Mouse (Mus musculus): Measurements from ENCODE around the gene Apex2. TPM values are rescaled to one million over a fixed set of nuclear protein-coding genes. Genes with fewer than 3 reads are reported as not detected.

Apex2 gene
- 1.2 and 2.2 TPM in 2 replicates for polyA plus RNA-seq (2012; ENCODE audit: insufficient read depth, low replicate concordance)

DNA sequence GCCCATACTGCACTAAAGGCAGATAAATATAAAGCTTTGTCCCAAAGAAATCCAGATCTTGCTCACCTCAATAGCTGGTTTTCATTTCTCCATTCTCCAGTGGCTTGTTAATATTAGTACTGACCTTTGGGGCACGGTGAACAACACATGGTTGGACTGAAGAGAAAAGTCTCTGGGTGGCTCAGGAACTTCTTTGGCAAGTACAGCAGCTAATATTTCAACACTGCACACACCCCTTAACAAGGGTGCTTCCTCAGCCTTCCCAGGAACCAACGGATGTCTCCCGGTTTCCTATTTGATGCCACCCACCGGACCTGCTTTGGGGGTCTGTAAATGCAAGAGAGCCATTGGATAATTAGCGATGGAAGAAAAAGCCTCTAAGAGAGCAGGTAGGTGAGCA is at the start of gene Apex2:
Gene Apex2 (minus strand): TSS at position 173 of the 400 bp plus-strand sequence.
- Histone ChIP-seq H3K9me3 (no peaks in the 10 kb centered on the region), H3K36me3 (replicated peaks; ENCODE audit: low read length) (peaks cover 13% of the 10 kb centered on the region), H3K27me3 (replicated peaks) (peaks cover 24% of the 10 kb centered on the region), H3K4me1 (peaks cover 5% of the 10 kb centered on the region; the same call in 1 of the 2 replicates), H3K4me3 (replicated peaks) (peak within 1 kb of the TSS; percentile 94)
- TF ChIP-seq GATA1 (IDR thresholded peaks at IDR 0.05; ENCODE audit: borderline replicate concordance, low read length) (no peak), FLI1 (IDR thresholded peaks at IDR 0.05; ENCODE audit: low read length) (no peak)

GRCm38 (mm10) chrX:150636421-150636820 is 46.8 kb upstream of the Apex2 start:
- Histone ChIP-seq H3K4me3 (replicated peaks) (no peak overlapping the region), H3K9me3 (no peaks in the 10 kb centered on the region), H3K4me1 (no peaks in the 10 kb centered on the region), H3K27me3 (replicated peaks) (no peaks in the 10 kb centered on the region), H3K36me3 (replicated peaks; ENCODE audit: low read length) (no peaks in the 10 kb centered on the region)
- TF ChIP-seq GATA1 (IDR thresholded peaks at IDR 0.05; ENCODE audit: borderline replicate concordance, low read length) (no peak), FLI1 (IDR thresholded peaks at IDR 0.05; ENCODE audit: low read length) (no peak)

- TF ChIP-seq GATA1 (IDR thresholded peaks at IDR 0.05; ENCODE audit: borderline replicate concordance, low read length) (no peak), FLI1 (IDR thresholded peaks at IDR 0.05; ENCODE audit: low read length) (no peak)
- H3K4me1 ChIP-seq = no peaks in the 10 kb centered on the region; the same call in 1 of the 2 replicates
- peaks cover 9% of the 10 kb centered on the region for H3K27me3 ChIP-seq (replicated peaks)
- no peaks in the 10 kb centered on the region for H3K9me3 ChIP-seq
- H3K36me3 ChIP-seq (replicated peaks; ENCODE audit: low read length) = no peaks in the 10 kb centered on the region
- no peak overlapping the region for H3K4me3 ChIP-seq (replicated peaks)
Measured at GRCm38 (mm10) chrX:150598882-150599281, 9.2 kb upstream of the Apex2 start.

GRCm38 (mm10) chrX:150595016-150595760 is 5.5 kb upstream of the Apex2 start:
- Histone ChIP-seq H3K4me3 (replicated peaks) (no peak overlapping the region), H3K36me3 (replicated peaks; ENCODE audit: low read length) (no peaks in the 10 kb centered on the region), H3K4me1 (no peaks in the 10 kb centered on the region; the same call in 1 of the 2 replicates), H3K9me3 (no peaks in the 10 kb centered on the region), H3K27me3 (replicated peaks) (peaks cover 14% of the 10 kb centered on the region)
- TF ChIP-seq FLI1 (IDR thresholded peaks at IDR 0.05; ENCODE audit: low read length) = no peak
- TF ChIP-seq GATA1 (IDR thresholded peaks at IDR 0.05; ENCODE audit: borderline replicate concordance, low read length) = no peak

DNA sequence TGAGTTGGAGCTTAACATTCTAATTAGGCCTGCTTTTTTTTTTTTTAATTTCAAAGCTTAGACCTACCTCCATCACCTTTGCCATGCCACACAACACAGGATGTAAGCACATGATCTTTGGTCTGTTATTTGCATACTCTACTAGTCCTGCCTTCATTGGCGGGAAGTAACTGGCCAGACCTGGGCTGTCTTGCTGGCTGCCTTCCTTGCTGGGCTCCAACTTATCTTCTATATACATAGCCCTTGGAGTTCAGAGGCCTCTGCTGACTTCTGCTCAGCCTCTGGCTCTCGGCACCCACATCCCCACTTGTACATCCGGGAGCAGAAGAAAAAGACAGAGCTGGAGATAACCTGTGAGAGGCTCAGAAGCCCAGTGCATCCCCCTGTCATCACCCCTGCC is 4.5 kb upstream of the Apex2 start:
- H3K4me1 ChIP-seq = no peaks in the 10 kb centered on the region; the same call in 1 of the 2 replicates
- H3K4me3 ChIP-seq (replicated peaks) = no peak overlapping the region
- H3K36me3 ChIP-seq (replicated peaks; ENCODE audit: low read length) = no peaks in the 10 kb centered on the region
- no peak for TF ChIP-seq FLI1 (IDR thresholded peaks at IDR 0.05; ENCODE audit: low read length)
- no peak for TF ChIP-seq GATA1 (IDR thresholded peaks at IDR 0.05; ENCODE audit: borderline replicate concordance, low read length)
- peaks cover 14% of the 10 kb centered on the region for H3K27me3 ChIP-seq (replicated peaks)
- H3K9me3 ChIP-seq = no peaks in the 10 kb centered on the region

DNA sequence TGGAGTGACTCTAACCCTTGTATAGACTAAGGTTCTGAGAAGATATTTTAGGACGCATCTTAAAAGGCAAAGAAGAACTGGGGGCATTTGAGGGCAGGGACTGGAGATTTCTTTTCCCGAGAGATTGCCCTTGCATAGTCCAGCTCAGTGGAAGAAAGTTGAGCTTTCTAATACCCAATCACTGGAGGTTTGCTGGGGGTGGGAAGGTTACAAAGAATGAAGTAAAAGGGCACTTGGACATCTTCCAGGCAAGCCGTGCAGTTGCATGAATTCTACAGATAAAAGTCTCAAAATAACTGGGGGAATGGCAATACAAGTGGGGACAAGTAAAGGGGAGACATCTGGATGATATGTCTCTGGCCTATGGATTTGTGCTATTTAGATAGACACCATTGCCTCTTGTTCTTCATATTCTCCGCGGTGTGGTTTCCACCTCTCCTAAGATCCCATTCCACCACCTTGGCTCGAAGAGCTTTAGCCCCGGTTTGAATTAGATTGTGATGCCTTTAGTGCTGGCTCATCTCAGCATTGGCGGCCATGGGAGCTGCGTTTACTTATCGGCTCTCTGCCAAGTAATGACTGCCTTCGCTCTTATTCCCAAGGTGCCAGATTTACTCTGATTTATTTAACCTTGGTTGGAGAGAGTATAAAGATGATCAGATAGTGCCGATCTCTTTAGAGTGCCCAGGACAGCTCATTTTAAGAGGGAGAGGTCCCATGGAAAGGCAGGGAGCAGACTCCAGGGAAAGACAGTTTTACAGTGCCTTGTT is 3.8 kb upstream of the Apex2 start:
- peaks cover 5% of the 10 kb centered on the region; the same call in 1 of the 2 replicates for H3K4me1 ChIP-seq
- H3K4me3 ChIP-seq (replicated peaks) = no peak overlapping the region
- peaks cover 14% of the 10 kb centered on the region for H3K27me3 ChIP-seq (replicated peaks)
- no peaks in the 10 kb centered on the region for H3K36me3 ChIP-seq (replicated peaks; ENCODE audit: low read length)
- H3K9me3 ChIP-seq = no peaks in the 10 kb centered on the region
- TF ChIP-seq FLI1 (IDR thresholded peaks at IDR 0.05; ENCODE audit: low read length) (no peak), GATA1 (IDR thresholded peaks at IDR 0.05; ENCODE audit: borderline replicate concordance, low read length) (no peak)

DNA sequence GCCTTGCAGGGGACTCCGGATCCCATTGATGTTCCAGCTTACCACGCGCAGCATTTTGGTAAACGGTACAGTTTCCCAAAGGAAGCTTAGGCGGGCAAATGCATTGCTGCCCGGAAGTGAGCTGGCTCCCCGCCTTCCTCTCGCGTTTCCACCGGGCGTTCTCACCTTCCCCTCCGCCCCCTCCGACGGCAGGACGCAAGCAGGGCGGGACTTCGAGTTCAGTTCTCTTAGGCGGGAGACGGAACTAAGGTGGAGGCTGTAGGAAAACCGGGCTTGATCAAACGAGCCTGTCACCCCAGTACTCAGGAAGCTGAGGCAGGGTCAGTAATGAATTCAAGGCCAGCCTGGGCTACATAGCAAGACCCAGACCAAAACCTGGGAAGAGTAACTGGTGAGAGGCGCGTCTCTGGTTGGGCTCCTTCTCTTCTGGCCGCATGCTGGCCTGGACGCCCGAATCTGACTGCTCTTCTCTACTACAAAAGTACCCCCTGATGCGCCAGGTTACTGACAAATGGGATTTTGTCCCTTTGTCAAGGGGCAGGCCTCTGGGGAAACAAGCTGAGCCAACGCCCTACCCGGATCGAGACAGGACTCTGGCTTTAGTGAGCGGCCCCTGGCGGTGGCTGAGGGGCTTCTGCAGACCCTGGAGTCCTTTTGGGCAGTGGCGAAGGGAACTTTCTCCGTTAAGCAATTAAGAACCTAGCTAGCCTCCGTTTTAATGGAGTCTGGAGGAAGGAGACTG is 1.5 kb downstream of the Apex2 start, which contains the start of gene Pfkfb1:
Gene Pfkfb1 (plus strand): TSS at position 207 of the 742 bp plus-strand sequence.
- Histone ChIP-seq H3K4me1 (peaks cover 5% of the 10 kb centered on the region; the same call in 1 of the 2 replicates), H3K27me3 (replicated peaks) (peaks cover 19% of the 10 kb centered on the region), H3K4me3 (replicated peaks) (peak within 1 kb of the TSS; percentile 94), H3K36me3 (replicated peaks; ENCODE audit: low read length) (peaks cover 26% of the 10 kb centered on the region), H3K9me3 (no peaks in the 10 kb centered on the region)
- no peak for TF ChIP-seq FLI1 (IDR thresholded peaks at IDR 0.05; ENCODE audit: low read length)
- no peak for TF ChIP-seq GATA1 (IDR thresholded peaks at IDR 0.05; ENCODE audit: borderline replicate concordance, low read length)

GRCm38 (mm10) chrX:150585116-150585515 is 4.6 kb downstream of the Apex2 start:
- H3K4me3 ChIP-seq (replicated peaks) = no peak overlapping the region
- no peaks in the 10 kb centered on the region for H3K9me3 ChIP-seq
- peaks cover 43% of the 10 kb centered on the region for H3K36me3 ChIP-seq (replicated peaks; ENCODE audit: low read length)
- no peak for TF ChIP-seq FLI1 (IDR thresholded peaks at IDR 0.05; ENCODE audit: low read length)
- no peak for TF ChIP-seq GATA1 (IDR thresholded peaks at IDR 0.05; ENCODE audit: borderline replicate concordance, low read length)
- H3K27me3 ChIP-seq (replicated peaks) = peaks cover 12% of the 10 kb centered on the region
- H3K4me1 ChIP-seq = peaks cover 5% of the 10 kb centered on the region; the same call in 1 of the 2 replicates

- Histone ChIP-seq H3K9me3 (no peaks in the 10 kb centered on the region), H3K4me3 (replicated peaks) (no peak overlapping the region), H3K27me3 (replicated peaks) (peaks cover 8% of the 10 kb centered on the region), H3K4me1 (no peaks in the 10 kb centered on the region), H3K36me3 (replicated peaks; ENCODE audit: low read length) (peaks cover 46% of the 10 kb centered on the region)
- TF ChIP-seq GATA1 (IDR thresholded peaks at IDR 0.05; ENCODE audit: borderline replicate concordance, low read length) (no peak), FLI1 (IDR thresholded peaks at IDR 0.05; ENCODE audit: low read length) (no peak)
Measured at GRCm38 (mm10) chrX:150581921-150582320, 7.7 kb downstream of the Apex2 start.

Data from megakaryocyte, embryonic 14.5 days (primary cell).